Mouse (Mus musculus): ENCODE data around the gene Apol7b. TPM values are rescaled to one million over a fixed set of nuclear protein-coding genes. Genes with fewer than 3 reads are reported as not detected.
"Not testable (repeated sequence)": the region's sequence is repeated elsewhere in the genome, so short reads cannot be mapped to it uniquely, and the experiment has no call there.

Apol7b gene
- total and polyA plus RNA-seq, 2 experiments from 2014 or later, result not detected

GRCm38 (mm10) chr15:77412695-77413094 is 34.6 kb downstream of the Apol7b start:
- WGBS, result 18% methylated on average over 4 of the region's 4 CpGs
- H3K4me3 ChIP-seq (ENCODE audit: low read depth, low read length); H3K36me3 ChIP-seq (replicated peaks; ENCODE audit: control insufficient read depth, insufficient read depth, low read length); H3K9me3 ChIP-seq (replicated peaks; ENCODE audit: control insufficient read depth, low read length); H3K9ac ChIP-seq (replicated peaks; ENCODE audit: low read depth, low read length); H3K27me3 ChIP-seq (ENCODE audit: control insufficient read depth, insufficient read depth, low read length); H3K4me2 ChIP-seq (ENCODE audit: low read depth, low read length); H3K4me1 ChIP-seq (ENCODE audit: control insufficient read depth, insufficient read depth); H3K27ac ChIP-seq (ENCODE audit: low read depth): not testable (repeated sequence)
- TF ChIP-seq CTCF (IDR thresholded peaks at IDR 0.05; ENCODE audit: low read depth), result peak; percentile 47
- DNase-seq (ENCODE audit: low spot score) (peak; percentile 6), ATAC-seq (ENCODE audit: insufficient read depth, low read depth) (0 out of 2 replicates have a peak, but pooled peaks have one; percentile 37)

- not testable (repeated sequence) for H3K27ac ChIP-seq (ENCODE audit: low read depth); H3K4me3 ChIP-seq (ENCODE audit: low read depth, low read length); H3K36me3 ChIP-seq (replicated peaks; ENCODE audit: control insufficient read depth, insufficient read depth, low read length); ATAC-seq (ENCODE audit: insufficient read depth, low read depth); H3K4me1 ChIP-seq (ENCODE audit: control insufficient read depth, insufficient read depth); H3K9ac ChIP-seq (replicated peaks; ENCODE audit: low read depth, low read length); H3K4me2 ChIP-seq (ENCODE audit: low read depth, low read length); H3K27me3 ChIP-seq (ENCODE audit: control insufficient read depth, insufficient read depth, low read length); H3K9me3 ChIP-seq (replicated peaks; ENCODE audit: control insufficient read depth, low read length); DNase-seq (ENCODE audit: low spot score)
- no CpG with 5 or more reads among the region's 4 CpGs for WGBS
Measured at GRCm38 (mm10) chr15:77411035-77411434, 36.3 kb downstream of the Apol7b start, which contains the start of gene Apol9a. Apol9a (minus strand) TSS chr15:77411135.

- H3K27ac ChIP-seq (ENCODE audit: low read depth); H3K9ac ChIP-seq (replicated peaks; ENCODE audit: low read depth, low read length); H3K36me3 ChIP-seq (replicated peaks; ENCODE audit: control insufficient read depth, insufficient read depth, low read length); H3K4me2 ChIP-seq (ENCODE audit: low read depth, low read length); H3K9me3 ChIP-seq (replicated peaks; ENCODE audit: control insufficient read depth, low read length); H3K4me1 ChIP-seq (ENCODE audit: control insufficient read depth, insufficient read depth); H3K27me3 ChIP-seq (ENCODE audit: control insufficient read depth, insufficient read depth, low read length); H3K4me3 ChIP-seq (ENCODE audit: low read depth, low read length): not testable (repeated sequence)
- DNase-seq (ENCODE audit: low spot score) (peak; percentile 23), ATAC-seq (ENCODE audit: insufficient read depth, low read depth) (peak; percentile 47; the same call in 1 of the 2 replicates)
- WGBS, result 32% methylated on average over 10 of the region's 10 CpGs
Measured at GRCm38 (mm10) chr15:77406370-77406769, 40.9 kb downstream of the Apol7b start.

GRCm38 (mm10) chr15:77399027-77399426 is 48.3 kb downstream of the Apol7b start, which contains the start of gene Apol7a:
Apol7a (minus strand) TSS chr15:77399110.
- H3K4me2 ChIP-seq (ENCODE audit: low read depth, low read length); H3K36me3 ChIP-seq (replicated peaks; ENCODE audit: control insufficient read depth, insufficient read depth, low read length); H3K4me1 ChIP-seq (ENCODE audit: control insufficient read depth, insufficient read depth); H3K4me3 ChIP-seq (ENCODE audit: low read depth, low read length); H3K27me3 ChIP-seq (ENCODE audit: control insufficient read depth, insufficient read depth, low read length); H3K9me3 ChIP-seq (replicated peaks; ENCODE audit: control insufficient read depth, low read length); H3K9ac ChIP-seq (replicated peaks; ENCODE audit: low read depth, low read length); ATAC-seq (ENCODE audit: insufficient read depth, low read depth): not testable (repeated sequence)
- peak; percentile 51 for TF ChIP-seq CTCF (IDR thresholded peaks at IDR 0.05; ENCODE audit: low read depth)
- DNase-seq (ENCODE audit: low spot score), result peak; percentile 13
- H3K27ac ChIP-seq (ENCODE audit: low read depth), result peak within 1 kb of the TSS; percentile 51
- 63% methylated on average over 9 of the region's 9 CpGs for WGBS

GRCm38 (mm10) chr15:77397450-77398132 is 49.7 kb downstream of the Apol7b start:
- not testable (repeated sequence) for H3K9me3 ChIP-seq (replicated peaks; ENCODE audit: control insufficient read depth, low read length); H3K4me1 ChIP-seq (ENCODE audit: control insufficient read depth, insufficient read depth); H3K9ac ChIP-seq (replicated peaks; ENCODE audit: low read depth, low read length); H3K4me3 ChIP-seq (ENCODE audit: low read depth, low read length); H3K4me2 ChIP-seq (ENCODE audit: low read depth, low read length); H3K27me3 ChIP-seq (ENCODE audit: control insufficient read depth, insufficient read depth, low read length); H3K36me3 ChIP-seq (replicated peaks; ENCODE audit: control insufficient read depth, insufficient read depth, low read length)
- DNase-seq (ENCODE audit: low spot score) (peak; percentile 73), ATAC-seq (ENCODE audit: insufficient read depth, low read depth) (peak; percentile 87)
- 17% methylated on average over 11 of the region's 11 CpGs for WGBS
- peak overlapping the region; percentile 51 for H3K27ac ChIP-seq (ENCODE audit: low read depth)

- not testable (repeated sequence) for DNase-seq (ENCODE audit: low spot score); ATAC-seq (ENCODE audit: insufficient read depth, low read depth); H3K4me2 ChIP-seq (ENCODE audit: low read depth, low read length); H3K27me3 ChIP-seq (ENCODE audit: control insufficient read depth, insufficient read depth, low read length); H3K36me3 ChIP-seq (replicated peaks; ENCODE audit: control insufficient read depth, insufficient read depth, low read length); H3K4me3 ChIP-seq (ENCODE audit: low read depth, low read length); H3K27ac ChIP-seq (ENCODE audit: low read depth); H3K9me3 ChIP-seq (replicated peaks; ENCODE audit: control insufficient read depth, low read length); H3K4me1 ChIP-seq (ENCODE audit: control insufficient read depth, insufficient read depth); H3K9ac ChIP-seq (replicated peaks; ENCODE audit: low read depth, low read length)
- WGBS, result 52% methylated on average over 3 of the region's 3 CpGs
Measured at GRCm38 (mm10) chr15:77393832-77394231, 53.5 kb downstream of the Apol7b start.

Measured in heart, postnatal 0 days (tissue).